Comparison of ENCODE assay signal across 17 mouse cellular contexts in the genomic region with DNA sequence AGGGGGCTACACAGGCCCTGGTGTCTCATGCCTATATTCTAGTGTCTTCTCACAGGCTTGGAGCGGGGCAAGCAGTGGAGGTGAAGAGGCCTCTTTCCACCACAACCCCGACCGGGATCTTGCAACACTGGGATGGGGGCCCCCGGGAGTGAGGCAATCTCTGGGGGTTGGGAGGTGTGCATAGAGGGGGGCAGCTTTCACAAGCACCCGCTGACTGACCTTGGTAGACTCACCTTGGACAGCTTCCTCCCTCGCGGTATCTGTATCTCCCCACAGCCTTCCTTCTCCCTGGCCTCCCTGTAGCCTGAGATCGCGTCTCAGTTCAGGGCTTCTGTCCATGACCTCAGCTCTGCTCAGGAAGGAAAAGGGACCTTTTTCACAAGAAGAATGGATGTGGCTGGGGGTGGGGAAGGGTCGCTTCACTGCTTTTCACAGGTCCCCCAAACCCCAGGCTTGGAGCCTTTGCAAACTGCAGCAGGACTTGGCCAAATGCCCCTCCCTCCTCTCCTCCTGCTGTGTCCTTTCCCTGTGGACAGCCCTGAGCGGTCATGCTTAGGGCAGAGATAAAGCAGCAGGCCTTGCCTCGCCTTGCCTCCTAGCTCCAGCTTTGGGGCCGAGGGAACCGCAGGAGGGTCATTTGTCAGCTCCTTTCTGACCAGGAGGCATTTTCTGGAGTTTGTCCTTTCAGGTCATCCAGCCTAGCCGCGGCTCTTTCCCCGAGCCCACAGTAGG. TPM values are rescaled to one million over a fixed set of nuclear protein-coding genes. Genes with fewer than 3 reads are reported as not detected.
DNase-seq lines count a peak whose midpoint lies in the region; ATAC-seq and TF ChIP-seq lines count a peak whose summit lies in the region.
"Had no signal": no experiment of that assay in that cellular context is flagged by ENCODE, and none has a peak within 500 bp of the region (broad histone marks: within the 10 kb centered on the region; RNA-seq: fewer than 3 reads in every experiment).

No protein-coding gene starts in this region.

- peaks cover 13% of the 10 kb centered on the region for H3K27me3 ChIP-seq in embryonic facial prominence, embryonic 13.5 days
- H3K27me3 ChIP-seq in embryonic facial prominence, embryonic 10.5 days (replicated peaks; ENCODE audit: low read depth, poor library complexity, severe bottlenecking) = peaks cover 23% of the 10 kb centered on the region; the same call in 1 of the 2 replicates
- 0 out of 2 replicates have a peak, but pooled peaks cover 5% of the 10 kb centered on the region for H3K27me3 ChIP-seq in midbrain, embryonic 13.5 days
- H3K27me3 ChIP-seq in midbrain, embryonic 14.5 days (ENCODE audit: control insufficient read depth, insufficient read depth, low read length) = no peaks in the 10 kb centered on the region
- H3K27me3 ChIP-seq in intestine, postnatal 0 days (replicated peaks; ENCODE audit: control insufficient read depth, insufficient read depth, low read length) = no peaks in the 10 kb centered on the region
- no peaks in the 10 kb centered on the region for H3K27me3 ChIP-seq in stomach, embryonic 16.5 days (ENCODE audit: control insufficient read depth, insufficient read depth, low read length)

- no peak for ATAC-seq in embryonic facial prominence, embryonic 13.5 days (ENCODE audit: insufficient number of reproducible peaks, insufficient read depth, low FRiP score, low TSS enrichment, low read depth)
- no peak for ATAC-seq in midbrain, embryonic 13.5 days
- no peak for ATAC-seq in midbrain, embryonic 14.5 days (ENCODE audit: low FRiP score, low TSS enrichment)
- ATAC-seq in intestine, postnatal 0 days = no peak
- no peak for ATAC-seq in stomach, embryonic 16.5 days (ENCODE audit: insufficient read depth, low FRiP score)
- ATAC-seq: Patski had no signal

- H3K4me2 ChIP-seq in embryonic facial prominence, embryonic 13.5 days = no peak overlapping the region
- H3K4me2 ChIP-seq in midbrain, embryonic 13.5 days (replicated peaks) = no peak overlapping the region
- no peak overlapping the region for H3K4me2 ChIP-seq in midbrain, embryonic 14.5 days (ENCODE audit: low read length)
- no peak overlapping the region for H3K4me2 ChIP-seq in intestine, postnatal 0 days (replicated peaks; ENCODE audit: low read depth)
- no peak overlapping the region for H3K4me2 ChIP-seq in stomach, embryonic 16.5 days (ENCODE audit: low read depth, low read length)
- H3K4me2 ChIP-seq: hindbrain, embryonic 12.5 days; neural tube, embryonic 13.5 days had no signal

- no peaks in the 10 kb centered on the region for H3K9me3 ChIP-seq in embryonic facial prominence, embryonic 13.5 days
- H3K9me3 ChIP-seq in embryonic facial prominence, embryonic 10.5 days = no peaks in the 10 kb centered on the region
- no peaks in the 10 kb centered on the region for H3K9me3 ChIP-seq in midbrain, embryonic 13.5 days
- H3K9me3 ChIP-seq in midbrain, embryonic 14.5 days (ENCODE audit: control insufficient read depth, low read length) = no peaks in the 10 kb centered on the region
- no peaks in the 10 kb centered on the region for H3K9me3 ChIP-seq in intestine, postnatal 0 days (ENCODE audit: control insufficient read depth)
- H3K9me3 ChIP-seq in stomach, embryonic 16.5 days (replicated peaks; ENCODE audit: control insufficient read depth, low read length) = no peaks in the 10 kb centered on the region
- H3K9me3 ChIP-seq: hindbrain, embryonic 12.5 days; neural tube, embryonic 13.5 days had no signal

- DNase-seq in embryonic facial prominence, embryonic 10.5 days (ENCODE audit: low spot score) = no peak
- DNase-seq in midbrain, embryonic 14.5 days = no peak
- no peak for DNase-seq in left cerebral cortex, adult 18-20 months (ENCODE audit: low spot score in 2 of 2)
- no peak for DNase-seq in cerebellum, adult 9-11 months
- DNase-seq: cerebellum, adult 18-20 months; right cerebral cortex, postnatal 4 days had no signal

- 0 out of 2 replicates have a peak overlapping the region, but pooled peaks have one; percentile 3 for H3K27ac ChIP-seq in embryonic facial prominence, embryonic 13.5 days
- H3K27ac ChIP-seq in embryonic facial prominence, embryonic 10.5 days (replicated peaks) = no peak overlapping the region
- no peak overlapping the region for H3K27ac ChIP-seq in midbrain, embryonic 13.5 days
- H3K27ac ChIP-seq in midbrain, embryonic 14.5 days (replicated peaks; ENCODE audit: low read depth, low read length) = no peak overlapping the region
- H3K27ac ChIP-seq in intestine, postnatal 0 days (ENCODE audit: low read depth, low read length) = 0 out of 2 replicates have a peak overlapping the region, but pooled peaks have one; percentile 15
- no peak overlapping the region for H3K27ac ChIP-seq in stomach, embryonic 16.5 days (ENCODE audit: low read length)
- H3K27ac ChIP-seq: hindbrain, embryonic 12.5 days; neural tube, embryonic 13.5 days had no signal

- no peak overlapping the region for H3K9ac ChIP-seq in embryonic facial prominence, embryonic 13.5 days
- H3K9ac ChIP-seq in midbrain, embryonic 13.5 days (replicated peaks) = 0 out of 2 replicates have a peak overlapping the region, but pooled peaks have one; percentile 16
- no peak overlapping the region for H3K9ac ChIP-seq in midbrain, embryonic 14.5 days (replicated peaks; ENCODE audit: low read length)
- H3K9ac ChIP-seq in intestine, postnatal 0 days (ENCODE audit: low read depth, low read length) = no peak overlapping the region
- H3K9ac ChIP-seq in stomach, embryonic 16.5 days (ENCODE audit: low read length) = 0 out of 2 replicates have a peak overlapping the region, but pooled peaks have one; percentile 23
- H3K9ac ChIP-seq: hindbrain, embryonic 12.5 days; neural tube, embryonic 13.5 days had no signal

- no peaks in the 10 kb centered on the region for H3K4me1 ChIP-seq in embryonic facial prominence, embryonic 13.5 days
- peaks cover 10% of the 10 kb centered on the region for H3K4me1 ChIP-seq in embryonic facial prominence, embryonic 10.5 days
- no peaks in the 10 kb centered on the region for H3K4me1 ChIP-seq in midbrain, embryonic 13.5 days (replicated peaks)
- H3K4me1 ChIP-seq in midbrain, embryonic 14.5 days (ENCODE audit: control insufficient read depth, insufficient read depth, low read length) = no peaks in the 10 kb centered on the region
- 0 out of 2 replicates have a peak, but pooled peaks cover 7% of the 10 kb centered on the region for H3K4me1 ChIP-seq in intestine, postnatal 0 days (replicated peaks; ENCODE audit: control insufficient read depth, insufficient read depth, low read length)
- H3K4me1 ChIP-seq in stomach, embryonic 16.5 days (ENCODE audit: control insufficient read depth, insufficient read depth, low read length) = no peaks in the 10 kb centered on the region
- H3K4me1 ChIP-seq: neural tube, embryonic 13.5 days had no signal

- no peaks in the 10 kb centered on the region for H3K36me3 ChIP-seq in embryonic facial prominence, embryonic 13.5 days
- no peaks in the 10 kb centered on the region for H3K36me3 ChIP-seq in embryonic facial prominence, embryonic 10.5 days (replicated peaks)
- no peaks in the 10 kb centered on the region for H3K36me3 ChIP-seq in midbrain, embryonic 13.5 days
- H3K36me3 ChIP-seq in midbrain, embryonic 14.5 days (ENCODE audit: control insufficient read depth, insufficient read depth, low read length) = no peaks in the 10 kb centered on the region
- no peaks in the 10 kb centered on the region; the same call in 1 of the 2 replicates for H3K36me3 ChIP-seq in intestine, postnatal 0 days (ENCODE audit: control insufficient read depth, insufficient read depth)
- no peaks in the 10 kb centered on the region for H3K36me3 ChIP-seq in stomach, embryonic 16.5 days (ENCODE audit: control insufficient read depth, insufficient read depth, low read length)
- H3K36me3 ChIP-seq: hindbrain, embryonic 12.5 days; neural tube, embryonic 13.5 days had no signal

- WGBS in embryonic facial prominence, embryonic 13.5 days = 60% methylated on average over 16 of the region's 17 CpGs
- 55% methylated on average over 17 of the region's 17 CpGs for WGBS in embryonic facial prominence, embryonic 10.5 days
- WGBS in midbrain, embryonic 13.5 days = 54% methylated on average over 17 of the region's 17 CpGs
- 50% methylated on average over 17 of the region's 17 CpGs for WGBS in midbrain, embryonic 14.5 days
- WGBS in intestine, postnatal 0 days = 39% methylated on average over 17 of the region's 17 CpGs
- 53% methylated on average over 17 of the region's 17 CpGs for WGBS in stomach, embryonic 16.5 days

- no peak overlapping the region for H3K4me3 ChIP-seq in embryonic facial prominence, embryonic 13.5 days
- H3K4me3 ChIP-seq in embryonic facial prominence, embryonic 10.5 days = no peak overlapping the region
- H3K4me3 ChIP-seq in midbrain, embryonic 13.5 days (replicated peaks) = no peak overlapping the region
- no peak overlapping the region for H3K4me3 ChIP-seq in midbrain, embryonic 14.5 days (replicated peaks; ENCODE audit: low read depth, low read length)
- H3K4me3 ChIP-seq in intestine, postnatal 0 days (ENCODE audit: low read depth, low read length) = no peak overlapping the region
- H3K4me3 ChIP-seq in stomach, embryonic 16.5 days (replicated peaks; ENCODE audit: low read length) = no peak overlapping the region
- H3K4me3 ChIP-seq: hindbrain, embryonic 12.5 days; neural tube, embryonic 13.5 days had no signal

- no peak for TF ChIP-seq CTCF in intestine, postnatal 0 days (IDR thresholded peaks at IDR 0.05; ENCODE audit: low read depth)

RNA-seq across cellular contexts. Expression of gene Cebpe, which starts 5.2 kb away (rescaled TPM):
- polyA plus RNA-seq in embryonic facial prominence, embryonic 13.5 days (2015; fragmentation: Nextera tagmentation; extraction: Ambion mirVana) = not detected in 2 replicates
- not detected in 2 replicates for polyA plus RNA-seq in embryonic facial prominence, embryonic 10.5 days (2016; fragmentation: Nextera tagmentation; extraction: Ambion mirVana)
- polyA plus RNA-seq in midbrain, embryonic 13.5 days (2015; fragmentation: Nextera tagmentation; extraction: Ambion mirVana) = not detected in 2 replicates
- not detected in 2 replicates for polyA plus RNA-seq in midbrain, embryonic 14.5 days (2014; fragmentation: Nextera tagmentation; extraction: Ambion mirVana)
- not detected in 2 replicates for polyA plus RNA-seq in intestine, postnatal 0 days (2015; fragmentation: Nextera tagmentation; extraction: Ambion mirVana)
- 0.88 and 1.2 TPM in 2 replicates for polyA plus RNA-seq in stomach, embryonic 16.5 days (2015; fragmentation: Nextera tagmentation; extraction: Ambion mirVana)
- not detected for total RNA-seq in left cerebral cortex, adult 18-20 months (2021)
- total RNA-seq: adrenal gland, postnatal 36 days; layer of hippocampus, postnatal 10 days had no signal
- polyA plus RNA-seq: C2C12; hindbrain, embryonic 12.5 days; kidney, embryonic 16.5 days; neural tube, embryonic 13.5 days; Patski had no signal

RNA-seq across cellular contexts. Expression of gene Gm29776, which starts 8.1 kb away (rescaled TPM):
- polyA plus RNA-seq in embryonic facial prominence, embryonic 13.5 days (2015; fragmentation: Nextera tagmentation; extraction: Ambion mirVana) = 0.14 and 0.17 TPM in 2 replicates
- 0.10 and 0.12 TPM in 2 replicates for polyA plus RNA-seq in embryonic facial prominence, embryonic 10.5 days (2016; fragmentation: Nextera tagmentation; extraction: Ambion mirVana)
- 0.27 and 0.32 TPM in 2 replicates for polyA plus RNA-seq in midbrain, embryonic 13.5 days (2015; fragmentation: Nextera tagmentation; extraction: Ambion mirVana)
- 0.20 TPM in 2 replicates for polyA plus RNA-seq in midbrain, embryonic 14.5 days (2014; fragmentation: Nextera tagmentation; extraction: Ambion mirVana)
- 0.09 TPM in 1 of 2 replicates, not detected in the other for polyA plus RNA-seq in intestine, postnatal 0 days (2015; fragmentation: Nextera tagmentation; extraction: Ambion mirVana)
- 0.15 and 0.19 TPM in 2 replicates for polyA plus RNA-seq in stomach, embryonic 16.5 days (2015; fragmentation: Nextera tagmentation; extraction: Ambion mirVana)
- total RNA-seq in left cerebral cortex, adult 18-20 months (2021) = not detected
- total RNA-seq: layer of hippocampus, postnatal 10 days had no signal
- polyA plus RNA-seq: C2C12 had no signal

RNA-seq across cellular contexts. Expression of gene Acin1, which starts 20.0 kb away (rescaled TPM):
- polyA plus RNA-seq in embryonic facial prominence, embryonic 13.5 days (2015; fragmentation: Nextera tagmentation; extraction: Ambion mirVana) = 169 and 173 TPM in 2 replicates
- polyA plus RNA-seq in embryonic facial prominence, embryonic 10.5 days (2016; fragmentation: Nextera tagmentation; extraction: Ambion mirVana) = 150 and 152 TPM in 2 replicates
- polyA plus RNA-seq in midbrain, embryonic 13.5 days (2015; fragmentation: Nextera tagmentation; extraction: Ambion mirVana) = 185 and 187 TPM in 2 replicates
- polyA plus RNA-seq in midbrain, embryonic 14.5 days (2014; fragmentation: Nextera tagmentation; extraction: Ambion mirVana) = 128 and 143 TPM in 2 replicates
- 49.9 and 57.4 TPM in 2 replicates for polyA plus RNA-seq in intestine, postnatal 0 days (2015; fragmentation: Nextera tagmentation; extraction: Ambion mirVana)
- 89.1 and 101 TPM in 2 replicates for polyA plus RNA-seq in stomach, embryonic 16.5 days (2015; fragmentation: Nextera tagmentation; extraction: Ambion mirVana)
- total RNA-seq in left cerebral cortex, adult 18-20 months (2021) = 100 to 1,000 TPM; 193 to 195 TPM

RNA-seq across cellular contexts. Expression of gene 1700123O20Rik, which starts 20.7 kb away (rescaled TPM):
- polyA plus RNA-seq in embryonic facial prominence, embryonic 13.5 days (2015; fragmentation: Nextera tagmentation; extraction: Ambion mirVana) = 89.2 and 103 TPM in 2 replicates
- 115 and 116 TPM in 2 replicates for polyA plus RNA-seq in embryonic facial prominence, embryonic 10.5 days (2016; fragmentation: Nextera tagmentation; extraction: Ambion mirVana)
- polyA plus RNA-seq in midbrain, embryonic 13.5 days (2015; fragmentation: Nextera tagmentation; extraction: Ambion mirVana) = 75.4 and 76.6 TPM in 2 replicates
- polyA plus RNA-seq in midbrain, embryonic 14.5 days (2014; fragmentation: Nextera tagmentation; extraction: Ambion mirVana) = 74.0 and 79.1 TPM in 2 replicates
- 75.5 and 76.8 TPM in 2 replicates for polyA plus RNA-seq in intestine, postnatal 0 days (2015; fragmentation: Nextera tagmentation; extraction: Ambion mirVana)
- polyA plus RNA-seq in stomach, embryonic 16.5 days (2015; fragmentation: Nextera tagmentation; extraction: Ambion mirVana) = 68.3 and 76.6 TPM in 2 replicates
- total RNA-seq in left cerebral cortex, adult 18-20 months (2021) = 10 to 100 TPM; 22.9 to 25.8 TPM

Comparison
In these comparisons a context has a peak if more than half of its experiments do, and no peak if none do; other contexts are left out.
1. H3K27ac ChIP-seq: peak in embryonic facial prominence, embryonic 13.5 days (single experiment) and intestine, postnatal 0 days (single experiment); none in embryonic facial prominence, embryonic 10.5 days (single experiment), midbrain, embryonic 13.5 days (single experiment), midbrain, embryonic 14.5 days (single experiment) and stomach, embryonic 16.5 days (single experiment).
2. H3K9ac ChIP-seq: peak in midbrain, embryonic 13.5 days (single experiment) and stomach, embryonic 16.5 days (single experiment); none in embryonic facial prominence, embryonic 13.5 days (single experiment), midbrain, embryonic 14.5 days (single experiment) and intestine, postnatal 0 days (single experiment).